Mouse (Mus musculus) thymus, adult 2 months (tissue): ENCODE measurements at regions not wholly inside any gene's neighbourhood (a gene's known extent, or its start where the extent isn't known, plus 50 kb on each side); places are given as distances from the start of the nearest gene placed in this dataset.

ENCODE experiments used
- CTCF ChIP-seq: fragments of 200-500 bp; IDR thresholded peaks from 2 replicates; pipeline ENCODE4 v1.5.1; 2012; ENCODE audit warnings: mild to moderate bottlenecking, control low read depth, low read length, moderate library complexity, borderline replicate concordance; ENCODE audit not compliant: control insufficient read depth, poor library complexity, insufficient read depth; ENCODE audit errors: extremely low read depth
- POLR2A ChIP-seq: fragments of 200-500 bp; IDR thresholded peaks from 2 replicates; pipeline ENCODE4 v1.6.1; 2012; ENCODE audit warnings: mild to moderate bottlenecking, low read length, control low read depth, moderate library complexity; ENCODE audit not compliant: control insufficient read depth, poor library complexity, insufficient read depth; ENCODE audit errors: extremely low read depth

GRCm38 (mm10) chr12:79936698-79937097 lies 176.1 kb downstream of the Zfp36l1 start:
- TF ChIP-seq CTCF (no peak), POLR2A (no peak)
